Mouse (Mus musculus): Measurements from ENCODE around the gene Vmn1r229.

Gene Vmn1r229

GRCm38 (mm10) chr17:20811255-20811654, at the start of gene Vmn1r229:
Vmn1r229 (plus strand) TSS chr17:20811555.
- DNase-seq (ENCODE audit: low read depth, low spot score) = no peak

GRCm38 (mm10) chr17:20786057-20786456, 25.3 kb upstream of the Vmn1r229 start, which contains the start of gene Vmn1r228:
Vmn1r228 (minus strand) TSS chr17:20786157.
- no peak for DNase-seq (ENCODE audit: low read depth, low spot score)

GRCm38 (mm10) chr17:20840144-20840543, 28.8 kb downstream of the Vmn1r229 start, which contains the start of gene Vmn1r230:
Vmn1r230 (plus strand) TSS chr17:20840444.
- no peak for DNase-seq (ENCODE audit: low read depth, low spot score)
